Mouse (Mus musculus): ENCODE results near the gene Slco1c1.
"Not testable (repeated sequence)": the region's sequence is repeated elsewhere in the genome, so short reads cannot be mapped to it uniquely, and the experiment has no call there.

The Slco1c1 gene

DNA sequence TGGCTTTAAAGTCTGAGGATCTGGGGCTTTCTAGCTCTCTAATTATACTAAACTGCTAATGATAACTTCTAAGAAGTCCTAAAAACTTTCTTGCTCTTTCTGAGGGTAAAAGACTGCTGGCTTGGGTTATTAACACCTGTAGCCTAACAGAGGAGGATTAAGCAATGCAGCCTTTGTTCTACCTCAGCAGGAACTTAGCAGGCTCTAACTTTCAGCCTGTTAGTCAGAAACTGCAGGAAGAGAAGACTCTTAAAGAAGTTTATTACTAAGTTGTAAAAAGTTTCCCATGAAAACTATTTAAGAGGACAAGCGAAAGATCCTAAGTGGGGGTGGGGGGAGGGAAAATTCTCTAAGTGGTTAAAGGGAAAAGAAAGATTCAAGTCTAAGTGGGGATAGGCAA, 65.8 kb downstream of the Slco1c1 start:
- no peak for DNase-seq (ENCODE audit: low spot score)

GRCm38 (mm10) chr6:141590598-141591200, 66.5 kb downstream of the Slco1c1 start:
- not testable (repeated sequence) for DNase-seq (ENCODE audit: low spot score)

GRCm38 (mm10) chr6:141596081-141596480, 71.9 kb downstream of the Slco1c1 start:
- no peak for DNase-seq (ENCODE audit: low spot score)

DNA sequence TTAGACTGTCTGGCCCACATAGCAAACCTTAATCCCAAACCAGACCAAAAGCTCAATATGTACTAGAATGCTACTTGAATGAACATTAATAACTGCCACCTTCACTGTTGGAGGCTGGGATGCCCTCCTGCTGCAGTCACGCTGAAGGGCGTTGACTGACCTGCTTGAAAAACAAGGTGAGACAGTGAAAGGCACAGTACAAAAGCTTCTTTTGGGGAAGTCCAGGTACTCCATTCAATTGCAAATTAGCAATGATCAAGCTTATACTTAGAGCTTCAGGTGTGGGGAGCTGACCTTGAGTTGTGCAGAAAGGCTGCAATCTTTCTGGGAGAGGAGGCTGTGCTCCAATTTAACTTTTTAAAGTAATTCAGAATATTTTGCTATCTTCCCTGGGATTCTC, 72.9 kb downstream of the Slco1c1 start:
- DNase-seq (ENCODE audit: low spot score), result no peak

GRCm38 (mm10) chr6:141600940-141601339, 76.8 kb downstream of the Slco1c1 start:
- no peak for DNase-seq (ENCODE audit: low spot score)

- peak; percentile 18 for DNase-seq (ENCODE audit: low spot score)
These were observed 86.6 kb downstream of the Slco1c1 start for GRCm38 (mm10) chr6:141610702-141611260.

DNA sequence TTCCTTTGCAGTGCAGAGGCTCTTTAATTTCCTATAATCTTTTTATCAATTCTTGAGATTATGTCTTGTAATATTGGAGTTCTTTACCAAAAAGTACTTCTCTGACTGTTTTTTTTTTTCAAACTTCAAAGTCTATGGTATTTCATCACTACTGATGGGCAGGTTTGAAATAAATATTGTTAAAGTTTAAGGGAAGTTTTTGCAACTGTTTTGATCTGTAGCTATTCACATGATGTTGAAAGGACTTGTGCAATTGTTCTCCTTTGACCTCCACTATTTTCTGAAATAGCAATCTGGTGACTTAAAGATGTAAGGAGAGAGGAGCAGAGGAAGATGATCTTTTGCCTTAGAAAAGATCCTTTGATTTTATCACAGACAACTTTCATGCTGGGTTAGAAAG, 89.8 kb downstream of the Slco1c1 start:
- DNase-seq (ENCODE audit: low spot score), result no peak

GRCm38 (mm10) chr6:141615348-141615747, 91.2 kb downstream of the Slco1c1 start:
- peak; percentile 33 for DNase-seq (ENCODE audit: low spot score)

Data from yolk sac, embryonic 10.5 days (tissue).